Mouse (Mus musculus): ENCODE results near the gene Pla2g2e. TPM values are rescaled to one million over a fixed set of nuclear protein-coding genes. Genes with fewer than 3 reads are reported as not detected.

Pla2g2e gene
- 0.28 and 1.3 TPM in 2 replicates for polyA plus RNA-seq (2015; fragmentation: Nextera tagmentation; extraction: Ambion mirVana)

GRCm38 (mm10) chr4:138877731-138878130 lies at the start of gene Pla2g2e:
Gene Pla2g2e (plus strand): TSS chr4:138877942.

GRCm38 (mm10) chr4:138863344-138863998 lies 14.3 kb upstream of the Pla2g2e start, which contains the start of gene Pla2g5:
Gene Pla2g5 (minus strand): TSS chr4:138863482.

GRCm38 (mm10) chr4:138873864-138874263 lies 3.9 kb upstream of the Pla2g2e start, which contains the start of gene Gm13030:
Gene Gm13030 (minus strand): TSS chr4:138873964.

GRCm38 (mm10) chr4:138913797-138914196 lies 36.1 kb downstream of the Pla2g2e start, which contains the start of gene Otud3:
Gene Otud3 (minus strand): TSS chr4:138913945.

Other genes with a start within 250 kb of the Pla2g2e start
- not detected in 2 replicates for gene Vwa5b1, start 242.1 kb upstream of the Pla2g2e start, polyA plus RNA-seq (2015; fragmentation: Nextera tagmentation; extraction: Ambion mirVana)
- not detected in 2 replicates for gene Pla2g2c, start 153.2 kb upstream of the Pla2g2e start, polyA plus RNA-seq (2015; fragmentation: Nextera tagmentation; extraction: Ambion mirVana)
- 0.16 and 0.19 TPM in 2 replicates for gene Ubxn10, start 140.8 kb upstream of the Pla2g2e start, polyA plus RNA-seq (2015; fragmentation: Nextera tagmentation; extraction: Ambion mirVana)
- gene Pla2g2f, start 120.3 kb upstream of the Pla2g2e start, polyA plus RNA-seq (2015; fragmentation: Nextera tagmentation; extraction: Ambion mirVana) = not detected in 2 replicates
- gene Pla2g2d, start 102.2 kb upstream of the Pla2g2e start, polyA plus RNA-seq (2015; fragmentation: Nextera tagmentation; extraction: Ambion mirVana) = not detected in 2 replicates
- not detected in 2 replicates for gene Pla2g5, start 14.5 kb upstream of the Pla2g2e start, polyA plus RNA-seq (2015; fragmentation: Nextera tagmentation; extraction: Ambion mirVana)
- not detected in 2 replicates for gene Gm13030, start 4.0 kb upstream of the Pla2g2e start, polyA plus RNA-seq (2015; fragmentation: Nextera tagmentation; extraction: Ambion mirVana)
- gene Otud3, start 36.0 kb downstream of the Pla2g2e start, polyA plus RNA-seq (2015; fragmentation: Nextera tagmentation; extraction: Ambion mirVana) = 1.8 and 3.4 TPM in 2 replicates
- 0.33 and 0.63 TPM in 2 replicates for gene Rnf186, start 89.2 kb downstream of the Pla2g2e start, polyA plus RNA-seq (2015; fragmentation: Nextera tagmentation; extraction: Ambion mirVana)
- 17.6 and 18.9 TPM in 2 replicates for gene Tmco4, start 94.9 kb downstream of the Pla2g2e start, polyA plus RNA-seq (2015; fragmentation: Nextera tagmentation; extraction: Ambion mirVana)
- gene Htr6, start 197.6 kb downstream of the Pla2g2e start, polyA plus RNA-seq (2015; fragmentation: Nextera tagmentation; extraction: Ambion mirVana) = 0.05 TPM in 1 of 2 replicates, not detected in the other
- gene Nbl1, start 215.1 kb downstream of the Pla2g2e start, polyA plus RNA-seq (2015; fragmentation: Nextera tagmentation; extraction: Ambion mirVana) = 101 and 105 TPM in 2 replicates

Data from urinary bladder, postnatal 0 days (tissue).